Mouse (Mus musculus) olfactory bulb, adult 2 months (tissue): Measurements from ENCODE around the gene Mkln1. TPM values are rescaled to one million over a fixed set of nuclear protein-coding genes. Genes with fewer than 3 reads are reported as not detected.

Experiments
- H3K27ac ChIP-seq: fragments of 200-500 bp; 2 replicates; pipeline ENCODE4 v1.5.1; 2012; ENCODE audit warnings: low read depth, low read length; ENCODE audit not compliant: insufficient read depth
- H3K4me1 ChIP-seq: fragments of 200-500 bp; 2 replicates; pipeline ENCODE4 v1.6.1; 2012; ENCODE audit warnings: low read length; ENCODE audit not compliant: control insufficient read depth, insufficient read depth
- H3K4me3 ChIP-seq: fragments of 200-500 bp; 2 replicates; pipeline ENCODE4 v1.5.1; 2012; ENCODE audit warnings: mild to moderate bottlenecking, low read depth, low read length, moderate library complexity; ENCODE audit not compliant: insufficient read depth
- CTCF ChIP-seq: fragments of 200-500 bp; IDR thresholded peaks from 2 replicates; pipeline ENCODE4 v1.5.1; 2012; ENCODE audit warnings: low read depth, mild to moderate bottlenecking, low read length, moderate library complexity; ENCODE audit not compliant: insufficient read depth
- POLR2A ChIP-seq: fragments of 200-500 bp; IDR thresholded peaks from 2 replicates; pipeline ENCODE4 v1.6.1; 2012; ENCODE audit warnings: mild to moderate bottlenecking, low read depth, low read length, moderate library complexity; ENCODE audit not compliant: insufficient read depth
- WGBS: fragments of 180-500 bp; shearing (Covaris S2); methylation state at CpG from one replicate; pipeline ENCODE4 v1.1.7; 2018; 5-methylcytosine and 5-hydroxymethylcytosine counted together
- polyA plus RNA-seq: library from polyadenylated mRNA; stranded (reverse); fragments of >200 nt; gene quantifications from 2 replicates; pipeline ENCODE4 v1.2.4, GENCODE M21; 2012; ENCODE audit warnings: low replicate concordance; ENCODE audit not compliant: missing spikeins, insufficient read depth, insufficient read length

Mkln1 gene
- polyA plus RNA-seq, 1 experiment, result not detected

GRCm38 (mm10) chr6:31445258-31445657 lies 46.7 kb downstream of the Mkln1 start:
- TF ChIP-seq POLR2A (no peak), CTCF (no peak)
- no peak overlapping the region for H3K4me3 ChIP-seq
- 72% methylated on average over 1 of the region's 1 CpGs for WGBS
- H3K27ac ChIP-seq, result no peak overlapping the region
- peaks cover 2% of the 10 kb centered on the region for H3K4me1 ChIP-seq

- no peak for TF ChIP-seq POLR2A
- no peak for TF ChIP-seq CTCF
- H3K4me1 ChIP-seq, result no peaks in the 10 kb centered on the region
- H3K4me3 ChIP-seq, result no peak overlapping the region
- no peak overlapping the region for H3K27ac ChIP-seq
Observed at GRCm38 (mm10) chr6:31453735-31454134, 55.2 kb downstream of the Mkln1 start.

- TF ChIP-seq POLR2A (no peak), CTCF (no peak)
- H3K27ac ChIP-seq, result no peak overlapping the region
- H3K4me3 ChIP-seq, result no peak overlapping the region
- WGBS, result 63% methylated on average over 2 of the region's 2 CpGs
- no peaks in the 10 kb centered on the region for H3K4me1 ChIP-seq
Observed at GRCm38 (mm10) chr6:31455376-31455775, 56.8 kb downstream of the Mkln1 start.

DNA sequence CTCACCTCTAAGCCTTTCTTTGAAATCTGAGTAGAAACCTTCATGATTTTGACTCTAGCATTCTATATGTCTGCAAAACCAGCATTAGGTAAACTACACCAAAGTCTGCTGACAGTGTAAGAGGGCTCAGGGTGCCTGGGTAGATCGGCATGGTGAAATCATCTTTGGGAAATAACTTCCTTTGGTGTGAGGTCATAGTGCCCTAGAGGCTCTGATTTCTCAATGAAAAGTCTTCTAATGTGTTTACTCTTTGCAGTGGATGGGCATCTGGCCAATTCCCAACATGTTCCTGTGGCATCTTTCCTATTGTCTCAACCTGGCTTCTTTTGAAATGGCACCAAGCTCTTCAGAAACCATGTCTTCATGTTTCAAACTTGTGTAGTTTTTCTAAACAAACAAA lies 58.5 kb downstream of the Mkln1 start:
- no peaks in the 10 kb centered on the region for H3K4me1 ChIP-seq
- no peak overlapping the region for H3K4me3 ChIP-seq
- TF ChIP-seq POLR2A, result no peak
- TF ChIP-seq CTCF, result no peak
- H3K27ac ChIP-seq, result no peak overlapping the region
- 62% methylated on average over 1 of the region's 1 CpGs for WGBS

GRCm38 (mm10) chr6:31469431-31469830 lies 70.9 kb downstream of the Mkln1 start:
- 78% methylated on average over 6 of the region's 6 CpGs for WGBS
- no peak overlapping the region for H3K27ac ChIP-seq
- no peak for TF ChIP-seq POLR2A
- TF ChIP-seq CTCF, result no peak
- no peak overlapping the region for H3K4me3 ChIP-seq
- no peaks in the 10 kb centered on the region for H3K4me1 ChIP-seq

- TF ChIP-seq CTCF (no peak), POLR2A (no peak)
- Histone ChIP-seq H3K4me3 (no peak overlapping the region), H3K27ac (no peak overlapping the region), H3K4me1 (no peaks in the 10 kb centered on the region; the same call in 1 of the 2 replicates)
- 83% methylated on average over 4 of the region's 4 CpGs for WGBS
Observed at GRCm38 (mm10) chr6:31478221-31478620, 79.7 kb downstream of the Mkln1 start.

DNA sequence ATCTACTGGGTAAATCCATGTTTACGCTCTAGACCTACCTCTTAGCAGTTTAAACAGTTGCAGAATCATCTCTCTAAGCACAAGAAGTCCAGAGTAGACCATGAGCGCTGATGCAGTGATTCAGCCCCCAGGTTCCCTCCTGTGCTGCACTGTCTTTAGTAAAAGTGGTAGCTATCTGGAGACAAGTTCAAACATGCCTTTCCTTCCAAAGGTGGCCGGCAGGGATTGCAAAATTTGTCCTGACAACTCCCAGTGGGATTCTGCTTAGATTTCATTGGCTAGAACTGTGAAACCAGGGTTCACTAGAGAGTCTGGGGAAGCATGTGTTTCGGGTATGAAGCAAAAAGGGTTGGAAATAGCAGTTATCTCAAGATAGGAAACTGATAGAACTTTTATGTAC lies 81.5 kb downstream of the Mkln1 start:
- Histone ChIP-seq H3K27ac (no peak overlapping the region), H3K4me1 (no peaks in the 10 kb centered on the region; the same call in 1 of the 2 replicates), H3K4me3 (no peak overlapping the region)
- TF ChIP-seq CTCF (no peak), POLR2A (no peak)
- WGBS, result 89% methylated on average over 4 of the region's 4 CpGs

DNA sequence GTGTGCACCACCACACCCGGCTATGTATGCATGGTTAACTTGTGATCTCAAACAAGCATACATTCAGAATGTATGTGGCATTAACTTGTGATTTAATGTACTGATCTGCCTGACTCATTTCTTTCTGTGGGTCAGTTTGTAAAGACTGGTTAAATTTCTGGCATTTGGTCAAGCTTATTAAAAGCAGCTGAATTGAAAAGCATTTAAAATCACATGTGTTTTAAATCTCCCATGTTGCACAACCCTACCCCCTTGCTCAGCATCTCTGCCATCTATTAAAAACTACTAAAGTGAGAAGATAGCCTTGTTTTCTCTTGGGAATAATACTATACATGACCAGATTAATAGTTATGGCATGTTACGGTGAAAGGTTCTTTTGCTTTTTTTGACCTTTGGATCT lies 88.1 kb downstream of the Mkln1 start:
- H3K27ac ChIP-seq, result no peak overlapping the region
- H3K4me1 ChIP-seq, result no peaks in the 10 kb centered on the region; the same call in 1 of the 2 replicates
- 97% methylated on average over 2 of the region's 2 CpGs for WGBS
- no peak overlapping the region for H3K4me3 ChIP-seq
- TF ChIP-seq POLR2A, result no peak
- TF ChIP-seq CTCF, result no peak

DNA sequence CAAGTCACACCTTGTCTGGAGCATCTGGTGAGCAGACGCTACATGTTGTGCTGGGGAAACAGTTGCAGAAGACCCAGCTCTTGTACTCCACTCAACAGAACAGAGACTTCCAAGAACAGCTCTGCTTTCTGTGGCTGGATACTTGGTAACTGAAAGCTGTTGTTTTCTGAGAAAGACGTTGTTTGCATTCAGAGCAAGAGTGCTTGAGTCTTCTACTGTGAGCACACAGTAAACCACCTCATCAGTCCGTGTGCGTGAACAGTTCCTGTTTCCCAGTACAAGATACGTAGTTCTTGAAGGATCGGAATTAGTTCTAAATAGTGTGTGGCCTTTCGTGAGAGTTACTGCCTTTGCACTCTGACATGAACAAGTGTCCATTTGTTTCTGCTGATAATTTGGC lies 91.4 kb downstream of the Mkln1 start:
- Histone ChIP-seq H3K27ac (no peak overlapping the region), H3K4me1 (no peaks in the 10 kb centered on the region), H3K4me3 (no peak overlapping the region)
- WGBS, result 89% methylated on average over 7 of the region's 7 CpGs
- TF ChIP-seq POLR2A (no peak), CTCF (no peak)

DNA sequence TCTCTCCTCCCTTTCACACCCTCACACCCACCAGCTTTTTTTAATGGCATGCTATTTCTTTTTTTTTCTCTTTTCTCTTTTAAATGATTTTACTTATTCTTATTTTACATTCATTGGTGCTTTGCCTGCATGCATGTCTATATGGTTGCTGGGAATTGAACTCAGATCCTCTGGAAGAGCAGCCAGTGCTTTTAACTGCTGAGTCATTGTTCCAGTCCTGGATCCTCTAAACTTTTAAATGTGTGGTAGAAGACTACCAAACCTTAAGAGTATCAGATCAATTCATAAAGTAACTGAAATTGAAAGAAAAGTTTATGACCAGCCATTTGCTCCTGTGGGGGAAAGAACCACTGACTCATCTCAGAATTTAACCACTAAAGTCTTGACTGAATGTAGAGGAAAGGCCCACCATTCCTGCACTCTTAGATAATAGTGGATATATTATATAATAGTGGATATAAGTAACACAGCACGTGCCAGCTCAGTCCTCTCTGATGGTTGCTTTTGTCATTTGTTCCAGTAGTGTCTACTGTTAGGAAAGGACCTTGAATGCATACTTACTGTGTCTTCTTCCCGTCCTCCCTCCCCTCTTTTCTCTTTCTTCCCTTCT lies 96.7 kb downstream of the Mkln1 start:
- Histone ChIP-seq H3K4me3 (no peak overlapping the region), H3K27ac (no peak overlapping the region), H3K4me1 (no peaks in the 10 kb centered on the region)
- no peak for TF ChIP-seq CTCF
- no peak for TF ChIP-seq POLR2A
- 75% methylated on average over 2 of the region's 2 CpGs for WGBS
